Mouse (Mus musculus): Measurements from ENCODE around the gene Tiparp. TPM values are rescaled to one million over a fixed set of nuclear protein-coding genes. Genes with fewer than 3 reads are reported as not detected.
A peak's percentile ranks its signal among the peaks of the same experiment; 100 is the strongest.

Tiparp gene
- 35.7 and 42.3 TPM in 2 replicates for polyA plus RNA-seq (2014; fragmentation: Nextera tagmentation; extraction: Ambion mirVana)

DNA sequence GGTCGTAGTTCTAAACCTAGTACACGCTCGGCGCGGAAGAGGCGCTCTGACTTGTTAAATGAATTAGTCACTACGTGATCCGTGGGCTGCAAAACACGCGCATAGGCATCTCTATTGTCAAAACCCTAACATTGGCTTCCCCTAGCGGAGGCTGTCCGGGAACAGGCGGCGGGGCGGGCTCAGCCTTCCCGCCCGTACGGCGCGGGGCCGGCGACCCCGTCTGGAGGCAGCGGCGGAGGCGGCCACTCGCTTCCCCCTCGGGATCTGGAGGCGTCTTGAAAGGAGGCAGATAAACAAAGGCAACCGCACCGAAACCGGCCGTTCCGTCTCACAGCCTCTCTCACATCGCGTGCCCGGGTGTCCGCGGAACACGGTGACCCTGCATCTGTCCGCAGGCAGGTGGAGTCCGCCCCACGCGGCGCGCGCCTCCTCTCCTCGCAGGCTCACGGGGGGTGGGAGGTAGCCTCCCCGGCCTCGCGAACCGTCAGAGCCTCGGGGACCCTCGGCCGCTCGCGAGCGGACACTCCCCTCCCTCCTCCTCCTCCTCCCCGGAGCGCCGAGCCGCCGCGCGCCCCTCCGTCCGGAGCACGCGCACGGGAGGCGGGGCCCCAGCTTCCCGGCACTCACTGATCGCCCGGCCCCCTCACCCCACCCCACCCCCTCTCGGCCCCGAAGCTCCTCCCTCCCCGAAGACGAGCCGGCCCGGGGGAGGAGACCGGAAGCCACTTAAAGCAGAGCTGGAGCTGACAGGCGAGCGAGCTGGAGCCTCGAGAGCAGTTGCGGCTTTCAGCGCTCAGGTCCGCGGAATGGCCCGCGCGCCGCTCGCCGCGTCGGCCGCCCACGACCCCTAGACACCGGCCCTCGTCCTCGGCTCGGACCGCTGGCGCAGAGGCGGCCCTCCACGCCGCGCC is at the start of gene Tiparp:
Gene Tiparp (plus strand): TSS at position 720 of the 911 bp plus-strand sequence.
- peak; percentile 92 for ATAC-seq (ENCODE audit: insufficient number of reproducible peaks, insufficient read depth, low FRiP score, low read depth)
- Histone ChIP-seq H3K4me1 (ENCODE audit: control insufficient read depth, insufficient read depth, low read length) (peaks cover 2% of the 10 kb centered on the region; the same call in 1 of the 2 replicates), H3K9ac (replicated peaks; ENCODE audit: low read depth, low read length) (peak within 1 kb of the TSS; percentile 87), H3K36me3 (ENCODE audit: control insufficient read depth, insufficient read depth, low read length) (0 out of 2 replicates have a peak, but pooled peaks cover 4% of the 10 kb centered on the region), H3K9me3 (ENCODE audit: control insufficient read depth, low read depth, low read length) (no peaks in the 10 kb centered on the region), H3K27ac (ENCODE audit: low read length) (peak within 1 kb of the TSS; percentile 98), H3K4me3 (ENCODE audit: low read depth, low read length) (peak within 1 kb of the TSS; percentile 94), H3K27me3 (ENCODE audit: control insufficient read depth, insufficient read depth, low read length) (no peaks in the 10 kb centered on the region), H3K4me2 (replicated peaks; ENCODE audit: low read depth, low read length) (peak within 1 kb of the TSS; percentile 69)
- under 1% methylated on average over 86 of the region's 109 CpGs for WGBS

DNA sequence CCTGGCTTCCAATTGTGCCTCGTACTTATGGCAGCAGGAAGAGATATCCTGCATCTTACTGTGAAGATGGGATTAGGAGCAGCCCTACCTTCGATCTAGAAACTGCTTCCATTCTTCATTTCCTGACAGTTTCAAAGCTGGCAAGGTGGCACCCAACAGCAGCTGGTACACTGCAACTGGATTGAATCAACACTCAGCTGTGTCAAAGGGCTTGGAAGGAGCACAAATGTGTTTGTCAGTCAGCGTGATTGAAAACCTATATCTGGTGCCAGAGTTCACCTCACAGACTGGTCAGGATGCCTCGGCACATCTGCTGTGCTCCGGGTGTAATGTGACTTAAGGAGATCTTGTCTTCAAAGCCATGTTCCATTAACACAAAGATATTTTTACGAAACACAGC is 47.5 kb upstream of the Tiparp start:
- no peak overlapping the region for H3K4me2 ChIP-seq (replicated peaks; ENCODE audit: low read depth, low read length)
- H3K27me3 ChIP-seq (ENCODE audit: control insufficient read depth, insufficient read depth, low read length) = no peaks in the 10 kb centered on the region
- ATAC-seq (ENCODE audit: insufficient number of reproducible peaks, insufficient read depth, low FRiP score, low read depth) = no peak
- H3K9me3 ChIP-seq (ENCODE audit: control insufficient read depth, low read depth, low read length) = no peaks in the 10 kb centered on the region
- no peak overlapping the region for H3K4me3 ChIP-seq (ENCODE audit: low read depth, low read length)
- no peak overlapping the region for H3K9ac ChIP-seq (replicated peaks; ENCODE audit: low read depth, low read length)
- WGBS = 42% methylated on average over 6 of the region's 6 CpGs
- H3K27ac ChIP-seq (ENCODE audit: low read length) = no peak overlapping the region
- H3K4me1 ChIP-seq (ENCODE audit: control insufficient read depth, insufficient read depth, low read length) = 0 out of 2 replicates have a peak, but pooled peaks cover 6% of the 10 kb centered on the region
- H3K36me3 ChIP-seq (ENCODE audit: control insufficient read depth, insufficient read depth, low read length) = no peaks in the 10 kb centered on the region

DNA sequence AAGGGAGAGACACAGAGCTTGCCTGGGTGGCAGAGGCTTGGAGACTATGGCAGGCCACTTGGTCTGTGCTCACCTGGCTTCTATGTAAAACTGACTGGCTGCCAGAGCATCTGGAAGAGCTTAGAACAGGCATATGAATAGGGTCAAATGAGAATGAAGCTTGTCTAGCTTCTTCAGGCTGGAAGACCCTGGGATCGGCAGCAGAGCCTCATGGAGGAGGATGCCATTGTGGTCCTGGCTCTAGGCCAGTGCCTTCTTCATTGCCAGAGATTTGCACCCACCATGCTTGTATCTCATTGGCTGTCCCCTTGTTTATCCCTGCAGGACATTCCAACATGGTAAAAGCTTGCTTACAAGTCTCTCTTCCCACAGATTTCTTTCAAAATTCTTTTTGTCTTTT is 45.9 kb upstream of the Tiparp start:
- Histone ChIP-seq H3K27me3 (ENCODE audit: control insufficient read depth, insufficient read depth, low read length) (no peaks in the 10 kb centered on the region), H3K9me3 (ENCODE audit: control insufficient read depth, low read depth, low read length) (no peaks in the 10 kb centered on the region), H3K4me1 (ENCODE audit: control insufficient read depth, insufficient read depth, low read length) (0 out of 2 replicates have a peak, but pooled peaks cover 6% of the 10 kb centered on the region), H3K4me2 (replicated peaks; ENCODE audit: low read depth, low read length) (no peak overlapping the region), H3K27ac (ENCODE audit: low read length) (no peak overlapping the region), H3K4me3 (ENCODE audit: low read depth, low read length) (no peak overlapping the region), H3K36me3 (ENCODE audit: control insufficient read depth, insufficient read depth, low read length) (no peaks in the 10 kb centered on the region), H3K9ac (replicated peaks; ENCODE audit: low read depth, low read length) (no peak overlapping the region)
- no peak for ATAC-seq (ENCODE audit: insufficient number of reproducible peaks, insufficient read depth, low FRiP score, low read depth)
- 46% methylated on average over 1 of the region's 1 CpGs for WGBS

- Histone ChIP-seq H3K36me3 (ENCODE audit: control insufficient read depth, insufficient read depth, low read length) (no peaks in the 10 kb centered on the region), H3K4me3 (ENCODE audit: low read depth, low read length) (no peak overlapping the region), H3K27ac (ENCODE audit: low read length) (no peak overlapping the region), H3K4me2 (replicated peaks; ENCODE audit: low read depth, low read length) (no peak overlapping the region), H3K9me3 (ENCODE audit: control insufficient read depth, low read depth, low read length) (no peaks in the 10 kb centered on the region), H3K27me3 (ENCODE audit: control insufficient read depth, insufficient read depth, low read length) (no peaks in the 10 kb centered on the region), H3K4me1 (ENCODE audit: control insufficient read depth, insufficient read depth, low read length) (0 out of 2 replicates have a peak, but pooled peaks cover 6% of the 10 kb centered on the region), H3K9ac (replicated peaks; ENCODE audit: low read depth, low read length) (no peak overlapping the region)
- 46% methylated on average over 6 of the region's 6 CpGs for WGBS
- no peak for ATAC-seq (ENCODE audit: insufficient number of reproducible peaks, insufficient read depth, low FRiP score, low read depth)
These were observed 45.4 kb upstream of the Tiparp start for GRCm38 (mm10) chr3:65482698-65483407.

DNA sequence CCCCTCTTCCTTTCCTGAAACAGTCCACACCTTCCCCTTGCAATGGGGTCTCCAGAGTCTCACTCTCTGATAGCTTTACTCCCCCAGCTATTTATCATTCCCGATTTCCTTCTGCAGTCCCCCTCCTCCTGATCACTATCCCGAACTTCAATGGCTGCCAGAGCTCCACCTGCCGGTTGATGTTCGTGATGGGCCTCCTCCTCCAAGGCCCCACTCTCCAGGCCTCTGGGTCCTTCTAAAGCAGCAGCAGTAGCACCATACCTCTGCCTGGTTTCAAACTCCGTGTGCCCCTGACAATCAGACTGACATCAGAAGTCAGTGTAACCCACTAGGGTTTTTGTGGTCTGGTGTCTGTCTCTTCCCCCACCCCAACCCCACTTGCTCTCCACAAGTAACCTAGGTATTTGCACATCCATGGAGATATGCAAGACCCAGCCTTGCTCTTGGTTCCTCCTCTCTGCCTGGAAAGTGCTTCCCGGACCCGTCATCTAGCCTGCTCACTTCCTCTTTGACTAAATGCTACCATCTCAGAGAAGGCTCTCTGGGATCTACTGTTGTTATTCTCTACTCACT is 44.0 kb upstream of the Tiparp start:
- no peak for ATAC-seq (ENCODE audit: insufficient number of reproducible peaks, insufficient read depth, low FRiP score, low read depth)
- Histone ChIP-seq H3K4me2 (replicated peaks; ENCODE audit: low read depth, low read length) (no peak overlapping the region), H3K4me1 (ENCODE audit: control insufficient read depth, insufficient read depth, low read length) (0 out of 2 replicates have a peak, but pooled peaks cover 6% of the 10 kb centered on the region), H3K9me3 (ENCODE audit: control insufficient read depth, low read depth, low read length) (no peaks in the 10 kb centered on the region), H3K9ac (replicated peaks; ENCODE audit: low read depth, low read length) (no peak overlapping the region), H3K27ac (ENCODE audit: low read length) (no peak overlapping the region), H3K4me3 (ENCODE audit: low read depth, low read length) (no peak overlapping the region), H3K36me3 (ENCODE audit: control insufficient read depth, insufficient read depth, low read length) (no peaks in the 10 kb centered on the region), H3K27me3 (ENCODE audit: control insufficient read depth, insufficient read depth, low read length) (no peaks in the 10 kb centered on the region)
- WGBS = 59% methylated on average over 7 of the region's 7 CpGs

- no peak overlapping the region for H3K9ac ChIP-seq (replicated peaks; ENCODE audit: low read depth, low read length)
- WGBS = 69% methylated on average over 2 of the region's 2 CpGs
- H3K27me3 ChIP-seq (ENCODE audit: control insufficient read depth, insufficient read depth, low read length) = no peaks in the 10 kb centered on the region
- no peaks in the 10 kb centered on the region for H3K9me3 ChIP-seq (ENCODE audit: control insufficient read depth, low read depth, low read length)
- H3K4me3 ChIP-seq (ENCODE audit: low read depth, low read length) = no peak overlapping the region
- no peaks in the 10 kb centered on the region for H3K36me3 ChIP-seq (ENCODE audit: control insufficient read depth, insufficient read depth, low read length)
- H3K4me1 ChIP-seq (ENCODE audit: control insufficient read depth, insufficient read depth, low read length) = 0 out of 2 replicates have a peak, but pooled peaks cover 2% of the 10 kb centered on the region
- no peak for ATAC-seq (ENCODE audit: insufficient number of reproducible peaks, insufficient read depth, low FRiP score, low read depth)
- no peak overlapping the region for H3K4me2 ChIP-seq (replicated peaks; ENCODE audit: low read depth, low read length)
- no peak overlapping the region for H3K27ac ChIP-seq (ENCODE audit: low read length)
These were observed 40.7 kb upstream of the Tiparp start for GRCm38 (mm10) chr3:65487419-65488088.

DNA sequence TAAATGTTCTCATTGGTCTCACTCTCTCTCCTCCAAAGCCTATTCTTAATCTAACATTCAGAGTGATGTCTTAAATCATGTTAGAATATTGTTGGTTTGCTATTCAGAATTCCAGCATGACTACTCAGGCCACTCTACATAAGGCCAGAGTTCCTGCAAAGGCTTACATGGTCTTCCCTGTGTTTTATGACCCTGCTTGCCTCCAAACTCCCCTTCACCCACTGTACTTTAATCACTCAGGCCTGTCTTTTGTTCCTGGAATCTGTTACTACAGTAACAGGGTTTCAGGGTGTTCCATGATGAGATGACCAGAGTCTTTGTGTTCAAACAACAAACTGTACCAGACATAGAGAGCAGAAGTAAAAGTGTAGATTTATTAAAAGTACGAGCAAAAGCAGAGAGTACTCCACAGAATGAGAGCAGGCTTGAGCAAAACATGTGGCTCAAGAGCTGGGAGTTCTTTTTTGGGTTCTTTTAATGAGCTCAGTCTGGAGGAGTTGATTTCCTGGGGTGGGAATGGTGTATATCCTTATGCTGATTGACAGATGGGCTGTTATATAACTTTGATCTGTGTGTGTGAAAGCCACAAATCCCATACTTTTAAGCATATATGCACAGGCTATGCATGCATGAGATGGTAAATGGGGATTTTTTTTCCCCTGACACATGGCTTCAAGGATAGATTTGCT is 39.5 kb upstream of the Tiparp start:
- no peak for ATAC-seq (ENCODE audit: insufficient number of reproducible peaks, insufficient read depth, low FRiP score, low read depth)

More for the DNA sequence above, 39.5 kb upstream of the Tiparp start:
- 81% methylated on average over 1 of the region's 1 CpGs for WGBS
- Histone ChIP-seq H3K4me3 (ENCODE audit: low read depth, low read length) (no peak overlapping the region), H3K27ac (ENCODE audit: low read length) (no peak overlapping the region), H3K9me3 (ENCODE audit: control insufficient read depth, low read depth, low read length) (no peaks in the 10 kb centered on the region), H3K27me3 (ENCODE audit: control insufficient read depth, insufficient read depth, low read length) (no peaks in the 10 kb centered on the region), H3K36me3 (ENCODE audit: control insufficient read depth, insufficient read depth, low read length) (no peaks in the 10 kb centered on the region), H3K4me1 (ENCODE audit: control insufficient read depth, insufficient read depth, low read length) (no peaks in the 10 kb centered on the region), H3K4me2 (replicated peaks; ENCODE audit: low read depth, low read length) (no peak overlapping the region), H3K9ac (replicated peaks; ENCODE audit: low read depth, low read length) (no peak overlapping the region)
